In the genomic region with DNA sequence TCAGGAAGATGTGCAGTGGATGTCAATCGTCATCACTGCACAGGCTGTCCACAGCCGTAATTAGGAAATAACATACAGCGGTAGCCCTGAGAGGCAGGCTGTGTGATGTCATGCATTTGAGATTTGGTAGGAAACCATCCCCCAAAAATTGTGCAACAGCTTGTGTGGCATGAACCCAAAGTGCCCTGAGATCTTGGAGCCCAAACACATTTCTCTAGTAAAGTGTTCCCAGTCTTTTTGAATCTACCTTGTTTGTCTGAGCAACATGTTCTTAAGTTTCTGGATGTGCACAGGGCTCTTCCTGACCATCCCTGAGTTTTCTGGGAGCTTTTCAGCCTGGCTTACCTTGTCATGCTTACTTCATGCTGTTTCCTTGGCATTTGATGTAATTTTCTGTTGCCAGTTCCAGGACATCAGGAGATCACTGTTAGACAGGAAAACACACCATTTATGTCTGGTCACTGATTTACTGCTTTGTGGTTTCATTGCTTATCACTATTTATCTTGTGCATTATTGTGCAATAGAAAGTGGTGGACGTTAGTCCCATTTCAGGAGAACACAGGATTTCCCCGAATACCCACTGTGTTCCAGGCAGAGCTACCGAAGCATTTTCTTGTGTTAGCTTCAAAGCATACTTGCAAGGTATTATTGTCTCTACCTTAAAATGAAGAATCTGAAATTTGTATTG, we compare ENCODE assay signal across 10 mouse cellular contexts. TPM values are rescaled to one million over a fixed set of nuclear protein-coding genes. Genes with fewer than 3 reads are reported as not detected.
DNase-seq lines count a peak whose midpoint lies in the region; ATAC-seq and TF ChIP-seq lines count a peak whose summit lies in the region.
"Had no signal": no experiment of that assay in that cellular context is flagged by ENCODE, and none has a peak within 500 bp of the region (broad histone marks: within the 10 kb centered on the region; RNA-seq: fewer than 3 reads in every experiment).

No protein-coding gene starts in this region.

- H3K4me1 ChIP-seq in liver, adult 2 months (ENCODE audit: control insufficient read depth, insufficient read depth, low read length) = peaks cover 24% of the 10 kb centered on the region
- no peaks in the 10 kb centered on the region for H3K4me1 ChIP-seq in liver, embryonic 16.5 days (ENCODE audit: control insufficient read depth, low read depth, low read length)
- 0 out of 2 replicates have a peak, but pooled peaks cover 2% of the 10 kb centered on the region for H3K4me1 ChIP-seq in hindbrain, embryonic 10.5 days (replicated peaks)
- H3K4me1 ChIP-seq: heart, embryonic 15.5 days; midbrain, embryonic 12.5 days had no signal

- no peak for TF ChIP-seq POLR2A in liver, adult 2 months (IDR thresholded peaks at IDR 0.05; ENCODE audit: extremely low read depth, insufficient read depth, low read length)

- no peaks in the 10 kb centered on the region for H3K36me3 ChIP-seq in liver, adult 2 months (ENCODE audit: control insufficient read depth, insufficient read depth, low read length)
- H3K36me3 ChIP-seq in liver, embryonic 16.5 days (ENCODE audit: control insufficient read depth, insufficient read depth) = no peaks in the 10 kb centered on the region
- H3K36me3 ChIP-seq in hindbrain, embryonic 10.5 days = no peaks in the 10 kb centered on the region
- H3K36me3 ChIP-seq: heart, embryonic 15.5 days; midbrain, embryonic 12.5 days had no signal

- peak overlapping the region; percentile 65; the same call in 1 of the 2 replicates for H3K9ac ChIP-seq in liver, adult 2 months (ENCODE audit: low read depth, low read length)
- no peak overlapping the region for H3K9ac ChIP-seq in liver, embryonic 16.5 days (ENCODE audit: low read depth, low read length)
- H3K9ac ChIP-seq: heart, embryonic 15.5 days; midbrain, embryonic 12.5 days had no signal

- 18% methylated on average over 6 of the region's 6 CpGs for WGBS in liver, adult 2 months
- 20% methylated on average over 6 of the region's 6 CpGs for WGBS in liver, embryonic 16.5 days (ENCODE audit: insufficient replicate concordance)
- 89% methylated on average over 6 of the region's 6 CpGs for WGBS in hindbrain, embryonic 10.5 days

- TF ChIP-seq CTCF in liver, adult 2 months (IDR thresholded peaks at IDR 0.05; ENCODE audit: low read depth, low read length) = no peak

- peak; percentile 94 for DNase-seq in liver, adult 2 months (ENCODE audit: extremely low read depth, low read depth, low spot score)
- DNase-seq in liver = no peak
- peak; percentile 11 for DNase-seq in cerebellum, adult 9-10 months
- DNase-seq in yolk sac, embryonic 10.5 days (ENCODE audit: low spot score) = peak; percentile 26
- no peak for DNase-seq in hindbrain, embryonic 10.5 days (ENCODE audit: low spot score)
- DNase-seq in thymus, postnatal 10 days (ENCODE audit: low spot score in 2 of 2) = no peak
- no peak for DNase-seq in kidney, postnatal 10 days

- peak; percentile 85 for ATAC-seq in liver, embryonic 16.5 days (ENCODE audit: low read depth)

- H3K9me3 ChIP-seq in liver, embryonic 16.5 days (replicated peaks; ENCODE audit: control insufficient read depth, low read length) = no peaks in the 10 kb centered on the region
- no peaks in the 10 kb centered on the region for H3K9me3 ChIP-seq in hindbrain, embryonic 10.5 days
- H3K9me3 ChIP-seq: heart, embryonic 15.5 days; midbrain, embryonic 12.5 days had no signal

- no peak overlapping the region for H3K4me3 ChIP-seq in liver, adult 2 months (ENCODE audit: insufficient read depth, low read depth, low read length)
- peak overlapping the region; percentile 7; the same call in 1 of the 2 replicates for H3K4me3 ChIP-seq in liver, embryonic 16.5 days (ENCODE audit: low read depth, low read length)
- H3K4me3 ChIP-seq in hindbrain, embryonic 10.5 days = no peak overlapping the region
- H3K4me3 ChIP-seq: heart, embryonic 15.5 days; midbrain, embryonic 12.5 days had no signal

- peak overlapping the region; percentile 14 for H3K4me2 ChIP-seq in liver, embryonic 16.5 days (ENCODE audit: low read depth, low read length)
- H3K4me2 ChIP-seq: heart, embryonic 15.5 days; midbrain, embryonic 12.5 days had no signal

- peak overlapping the region; percentile 90 for H3K27ac ChIP-seq in liver, adult 2 months (replicated peaks; ENCODE audit: insufficient read depth, low read depth, low read length)
- peak overlapping the region; percentile 74 for H3K27ac ChIP-seq in liver, embryonic 16.5 days (ENCODE audit: low read length)
- no peak overlapping the region for H3K27ac ChIP-seq in hindbrain, embryonic 10.5 days
- H3K27ac ChIP-seq: heart, embryonic 15.5 days; midbrain, embryonic 12.5 days had no signal

- H3K27me3 ChIP-seq in liver, adult 2 months (ENCODE audit: control insufficient read depth, insufficient read depth, low read length) = no peaks in the 10 kb centered on the region
- H3K27me3 ChIP-seq in liver, embryonic 16.5 days (ENCODE audit: control insufficient read depth, insufficient read depth, low read depth, low read length) = no peaks in the 10 kb centered on the region
- no peaks in the 10 kb centered on the region for H3K27me3 ChIP-seq in hindbrain, embryonic 10.5 days (ENCODE audit: insufficient read depth, poor library complexity, severe bottlenecking)
- H3K27me3 ChIP-seq: heart, embryonic 15.5 days; midbrain, embryonic 12.5 days had no signal

- no peaks in the 10 kb centered on the region for H3K79me2 ChIP-seq in liver, adult 2 months (ENCODE audit: control insufficient read depth, insufficient read depth, low read length)

RNA-seq across cellular contexts. Expression of a gene that starts 32.3 kb away (rescaled TPM):
- 72.6 and 86.1 TPM in 2 replicates for total RNA-seq in liver, adult 2 months (2014; rRNA removed)
- polyA plus RNA-seq in liver, adult 2 months (2012; rRNA removed) = 13.9 and 18.5 TPM in 2 replicates
- 24.7 and 26.7 TPM in 2 replicates for polyA plus RNA-seq in liver, embryonic 16.5 days (2015; fragmentation: Nextera tagmentation; extraction: Ambion mirVana)
- 24.3 and 25.7 TPM in 2 replicates for polyA plus RNA-seq in hindbrain, embryonic 10.5 days (2016; fragmentation: Nextera tagmentation; extraction: Ambion mirVana)

Comparison
In these comparisons a context has a peak if more than half of its experiments do, and no peak if none do; other contexts are left out.
1. DNase-seq: peak in liver, adult 2 months (single experiment), cerebellum, adult 9-10 months (single experiment) and yolk sac, embryonic 10.5 days (single experiment); none in liver (single experiment), hindbrain, embryonic 10.5 days (single experiment), thymus, postnatal 10 days (0 of 2) and kidney, postnatal 10 days (single experiment).